Mouse (Mus musculus) hindbrain, embryonic 15.5 days (tissue): ENCODE results near the gene Themis3. TPM values are rescaled to one million over a fixed set of nuclear protein-coding genes. Genes with fewer than 3 reads are reported as not detected.

ENCODE experiments used
- ATAC-seq: fragments of 200-750 bp; cut with Nextera tagmentation; 2 replicates; pipeline ENCODE4 v1.8.0; 2017; ENCODE audit warnings: low read depth, moderate number of reproducible peaks, moderate TSS enrichment; ENCODE audit not compliant: low FRiP score
- H3K27ac ChIP-seq: fragments of 300-500 bp; sonication (generic); replicated peaks from 2 replicates; pipeline ENCODE4 v1.5.1; 2015; ENCODE audit warnings: mild to moderate bottlenecking, inconsistent platforms
- H3K27me3 ChIP-seq: fragments of 300-500 bp; sonication (generic); 2 replicates; pipeline ENCODE4 v1.6.1; 2015; ENCODE audit warnings: control low read depth, inconsistent platforms
- H3K36me3 ChIP-seq: fragments of 300-500 bp; sonication (generic); 2 replicates; pipeline ENCODE4 v1.6.1; 2015; ENCODE audit warnings: control low read depth, inconsistent platforms
- H3K4me1 ChIP-seq: fragments of 300-500 bp; sonication (generic); replicated peaks from 2 replicates; pipeline ENCODE4 v1.6.1; 2015; ENCODE audit warnings: control low read depth, inconsistent platforms
- H3K4me2 ChIP-seq: fragments of 300-500 bp; sonication (generic); 2 replicates; pipeline ENCODE4 v1.6.1; 2015; ENCODE audit warnings: moderate library complexity, mild to moderate bottlenecking, inconsistent platforms
- H3K4me3 ChIP-seq: fragments of 300-500 bp; sonication (generic); 2 replicates; pipeline ENCODE4 v1.5.1; 2015; ENCODE audit warnings: mild to moderate bottlenecking, inconsistent platforms
- H3K9ac ChIP-seq: fragments of 300-500 bp; sonication (generic); 2 replicates; pipeline ENCODE4 v1.6.1; 2015; ENCODE audit warnings: inconsistent platforms
- H3K9me3 ChIP-seq: fragments of 300-500 bp; sonication (generic); 2 replicates; pipeline ENCODE4 v1.6.1; 2016; ENCODE audit warnings: control low read depth, inconsistent platforms
- WGBS: fragments of 180-500 bp; shearing (Covaris S2); methylation state at CpG from one replicate; pipeline ENCODE4 v1.1.7; 2015; 5-methylcytosine and 5-hydroxymethylcytosine counted together
- polyA plus RNA-seq: library from polyadenylated mRNA; unstranded; fragments of >200 nt; fragmentation: Nextera tagmentation; extraction: Ambion mirVana; gene quantifications from 2 replicates; pipeline ENCODE4 v1.2.1, GENCODE M21; 2015

Gene Themis3
- polyA plus RNA-seq, 1 experiment from 2014 or later: 0.05 TPM

- WGBS: 75% methylated on average over 13 of the region's 13 CpGs
- Histone ChIP-seq H3K4me2 (no peak overlapping the region), H3K27me3 (no peaks in the 10 kb centered on the region), H3K9me3 (no peaks in the 10 kb centered on the region), H3K36me3 (no peaks in the 10 kb centered on the region), H3K9ac (no peak overlapping the region), H3K4me1 (0 out of 2 replicates have a peak, but pooled peaks cover 4% of the 10 kb centered on the region), H3K4me3 (no peak overlapping the region), H3K27ac (no peak overlapping the region)
- ATAC-seq: no peak
Observed at GRCm38 (mm10) chr17:66586078-66586477, 8.3 kb downstream of the Themis3 start.

- no peaks in the 10 kb centered on the region for H3K27me3 ChIP-seq
- H3K4me3 ChIP-seq: no peak overlapping the region
- H3K4me1 ChIP-seq: no peaks in the 10 kb centered on the region
- no peak for ATAC-seq
- H3K36me3 ChIP-seq: no peaks in the 10 kb centered on the region
- H3K9me3 ChIP-seq: no peaks in the 10 kb centered on the region
- H3K4me2 ChIP-seq: no peak overlapping the region
- no peak overlapping the region for H3K27ac ChIP-seq
- H3K9ac ChIP-seq: no peak overlapping the region
- 75% methylated on average over 5 of the region's 5 CpGs for WGBS
Observed at GRCm38 (mm10) chr17:66580990-66581389, 13.4 kb downstream of the Themis3 start.

GRCm38 (mm10) chr17:66578007-66578406, 16.4 kb downstream of the Themis3 start:
- no peaks in the 10 kb centered on the region for H3K36me3 ChIP-seq
- no peak overlapping the region for H3K9ac ChIP-seq
- no peak overlapping the region for H3K27ac ChIP-seq
- no peaks in the 10 kb centered on the region for H3K9me3 ChIP-seq
- no peaks in the 10 kb centered on the region for H3K4me1 ChIP-seq
- H3K4me3 ChIP-seq: no peak overlapping the region
- ATAC-seq: peak; percentile 42
- no peaks in the 10 kb centered on the region for H3K27me3 ChIP-seq
- 12% methylated on average over 6 of the region's 6 CpGs for WGBS
- no peak overlapping the region for H3K4me2 ChIP-seq

- WGBS: 58% methylated on average over 6 of the region's 6 CpGs
- Histone ChIP-seq H3K4me3 (no peak overlapping the region), H3K9me3 (no peaks in the 10 kb centered on the region), H3K9ac (no peak overlapping the region), H3K36me3 (no peaks in the 10 kb centered on the region), H3K4me1 (no peaks in the 10 kb centered on the region), H3K27me3 (no peaks in the 10 kb centered on the region), H3K4me2 (no peak overlapping the region), H3K27ac (no peak overlapping the region)
- ATAC-seq: no peak
Observed at GRCm38 (mm10) chr17:66577507-66577906, 16.9 kb downstream of the Themis3 start.

GRCm38 (mm10) chr17:66572677-66573060, 21.8 kb downstream of the Themis3 start:
- ATAC-seq: no peak
- no peak overlapping the region for H3K9ac ChIP-seq
- no peak overlapping the region for H3K4me3 ChIP-seq
- no peaks in the 10 kb centered on the region for H3K9me3 ChIP-seq
- no peaks in the 10 kb centered on the region for H3K36me3 ChIP-seq
- no peaks in the 10 kb centered on the region for H3K4me1 ChIP-seq
- H3K4me2 ChIP-seq: no peak overlapping the region
- H3K27me3 ChIP-seq: no peaks in the 10 kb centered on the region
- no peak overlapping the region for H3K27ac ChIP-seq
- WGBS: 79% methylated on average over 4 of the region's 4 CpGs

- no peak overlapping the region for H3K27ac ChIP-seq
- no peak for ATAC-seq
- no peak overlapping the region for H3K9ac ChIP-seq
- no peaks in the 10 kb centered on the region for H3K9me3 ChIP-seq
- no peaks in the 10 kb centered on the region for H3K36me3 ChIP-seq
- H3K4me2 ChIP-seq: no peak overlapping the region
- no peak overlapping the region for H3K4me3 ChIP-seq
- WGBS: 73% methylated on average over 11 of the region's 11 CpGs
- no peaks in the 10 kb centered on the region for H3K4me1 ChIP-seq
- H3K27me3 ChIP-seq: no peaks in the 10 kb centered on the region
Observed at GRCm38 (mm10) chr17:66571860-66572676, 22.4 kb downstream of the Themis3 start.

GRCm38 (mm10) chr17:66564213-66564612, 30.2 kb downstream of the Themis3 start:
- H3K4me2 ChIP-seq: no peak overlapping the region

GRCm38 (mm10) chr17:66563551-66563950, 30.9 kb downstream of the Themis3 start:
- 65% methylated on average over 1 of the region's 1 CpGs for WGBS
- ATAC-seq: no peak

More at GRCm38 (mm10) chr17:66564213-66564612, 30.2 kb downstream of the Themis3 start:
- H3K9me3 ChIP-seq: no peaks in the 10 kb centered on the region
- H3K27me3 ChIP-seq: no peaks in the 10 kb centered on the region
- WGBS: 71% methylated on average over 7 of the region's 7 CpGs
- no peak overlapping the region for H3K9ac ChIP-seq
- ATAC-seq: no peak
- H3K36me3 ChIP-seq: no peaks in the 10 kb centered on the region
- H3K4me3 ChIP-seq: no peak overlapping the region
- H3K27ac ChIP-seq: no peak overlapping the region
- H3K4me1 ChIP-seq: no peaks in the 10 kb centered on the region

GRCm38 (mm10) chr17:66561380-66561779, 33.0 kb downstream of the Themis3 start:
- Histone ChIP-seq H3K36me3 (no peaks in the 10 kb centered on the region), H3K9me3 (no peaks in the 10 kb centered on the region), H3K4me3 (no peak overlapping the region), H3K4me2 (no peak overlapping the region), H3K27ac (no peak overlapping the region), H3K27me3 (no peaks in the 10 kb centered on the region), H3K9ac (no peak overlapping the region), H3K4me1 (no peaks in the 10 kb centered on the region)
- WGBS: 83% methylated on average over 2 of the region's 2 CpGs
- no peak for ATAC-seq

More at GRCm38 (mm10) chr17:66563551-66563950, 30.9 kb downstream of the Themis3 start:
- no peaks in the 10 kb centered on the region for H3K36me3 ChIP-seq
- H3K4me2 ChIP-seq: no peak overlapping the region
- no peaks in the 10 kb centered on the region for H3K4me1 ChIP-seq
- H3K9me3 ChIP-seq: no peaks in the 10 kb centered on the region
- H3K9ac ChIP-seq: no peak overlapping the region
- H3K27me3 ChIP-seq: no peaks in the 10 kb centered on the region
- no peak overlapping the region for H3K4me3 ChIP-seq
- H3K27ac ChIP-seq: no peak overlapping the region

- no peaks in the 10 kb centered on the region for H3K4me1 ChIP-seq
- H3K9ac ChIP-seq: no peak overlapping the region
- no peaks in the 10 kb centered on the region for H3K27me3 ChIP-seq
- H3K27ac ChIP-seq: no peak overlapping the region
- H3K4me2 ChIP-seq: no peak overlapping the region
- H3K4me3 ChIP-seq: no peak overlapping the region
- no peaks in the 10 kb centered on the region for H3K9me3 ChIP-seq
- 86% methylated on average over 17 of the region's 17 CpGs for WGBS
- no peak for ATAC-seq
- no peaks in the 10 kb centered on the region for H3K36me3 ChIP-seq
Observed at GRCm38 (mm10) chr17:66558404-66559317, 35.8 kb downstream of the Themis3 start.

- no peak overlapping the region for H3K9ac ChIP-seq
- no peak overlapping the region for H3K4me2 ChIP-seq
- no peak for ATAC-seq
- 82% methylated on average over 4 of the region's 4 CpGs for WGBS
- no peak overlapping the region for H3K4me3 ChIP-seq
- no peaks in the 10 kb centered on the region for H3K36me3 ChIP-seq
- no peaks in the 10 kb centered on the region for H3K4me1 ChIP-seq
- no peaks in the 10 kb centered on the region for H3K27me3 ChIP-seq
- H3K9me3 ChIP-seq: no peaks in the 10 kb centered on the region
- no peak overlapping the region for H3K27ac ChIP-seq
Observed at GRCm38 (mm10) chr17:66552690-66553089, 41.7 kb downstream of the Themis3 start.

GRCm38 (mm10) chr17:66550486-66550885, 43.9 kb downstream of the Themis3 start:
- Histone ChIP-seq H3K27me3 (no peaks in the 10 kb centered on the region), H3K36me3 (no peaks in the 10 kb centered on the region), H3K9me3 (no peaks in the 10 kb centered on the region), H3K4me1 (no peaks in the 10 kb centered on the region), H3K4me3 (no peak overlapping the region), H3K4me2 (no peak overlapping the region), H3K27ac (no peak overlapping the region), H3K9ac (no peak overlapping the region)
- WGBS: 92% methylated on average over 5 of the region's 5 CpGs
- ATAC-seq: no peak
